Mouse (Mus musculus): ENCODE measurements at regions not wholly inside any gene's neighbourhood (a gene's known extent, or its start where the extent isn't known, plus 50 kb on each side); places are given as distances from the start of the nearest gene placed in this dataset.

DNA sequence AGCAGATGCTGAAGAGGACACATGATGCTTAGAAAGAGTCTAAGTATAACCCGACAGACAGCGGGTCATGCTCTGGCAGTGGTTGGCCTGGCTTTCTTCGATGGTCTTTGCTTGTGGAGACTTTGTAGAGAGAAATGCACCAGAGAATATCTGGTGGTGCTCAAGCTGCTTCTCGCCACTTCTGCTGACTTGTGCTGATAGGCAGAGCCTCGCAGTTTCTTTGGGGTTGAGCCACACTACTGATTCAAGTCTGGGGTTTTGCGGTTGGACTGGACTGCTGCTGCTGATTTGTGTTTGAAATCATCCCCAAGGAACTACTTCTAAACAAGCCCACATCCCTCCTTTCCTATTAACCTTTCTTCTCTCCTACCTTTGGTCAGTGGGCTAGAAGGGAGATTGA is 227.1 kb upstream of the Hnrnpa3 start:
- TF ChIP-seq CTCF (IDR thresholded peaks at IDR 0.05; ENCODE audit: low read depth, low read length): no peak
- TF ChIP-seq POLR2A (IDR thresholded peaks at IDR 0.05; ENCODE audit: insufficient read depth, low read length): no peak
